Mouse (Mus musculus) erythroblast, embryonic 14.5 days (primary cell): ENCODE measurements around the gene Cyp4f40.

Source experiments
- GATA1 ChIP-seq: IDR thresholded peaks from 2 replicates; pipeline ENCODE4 v1.6.1; 2012; ENCODE audit warnings: low read length, inconsistent platforms, mixed read lengths
- TAL1 ChIP-seq: IDR thresholded peaks from 3 replicates; pipeline ENCODE4 v1.6.1; 2012; ENCODE audit warnings: low read length, inconsistent platforms, mixed read lengths

GRCm38 (mm10) chr17:32610896-32611295 lies 47.8 kb upstream of the Cyp4f40 start:
- no peak for TF ChIP-seq GATA1
- TF ChIP-seq TAL1 = no peak
